Mouse (Mus musculus) ovary, postnatal 10 days (tissue): ENCODE results near the gene Tia1.

Source experiments
- DNase-seq: peaks from one replicate; pipeline ENCODE4 v3.0.0; 2022; ENCODE audit warnings: low spot score

The Tia1 gene

GRCm38 (mm10) chr6:86480189-86480831 is 76.3 kb downstream of the Tia1 start:
- DNase-seq = peak; percentile 33

GRCm38 (mm10) chr6:86481871-86482270 is 77.9 kb downstream of the Tia1 start:
- DNase-seq = no peak
